Mouse (Mus musculus) embryonic facial prominence, embryonic 15.5 days (tissue): ENCODE measurements around the gene Spry1. TPM values are rescaled to one million over a fixed set of nuclear protein-coding genes. Genes with fewer than 3 reads are reported as not detected.

ENCODE experiments used
- ATAC-seq: fragments of 200-750 bp; cut with Nextera tagmentation; 2 replicates; pipeline ENCODE4 v1.8.0; 2017; ENCODE audit warnings: low read depth, moderate TSS enrichment; ENCODE audit not compliant: insufficient number of reproducible peaks, low FRiP score, low TSS enrichment
- H3K27ac ChIP-seq: fragments of 300-500 bp; sonication (generic); replicated peaks from 2 replicates; pipeline ENCODE4 v1.5.1; 2015; ENCODE audit warnings: mild to moderate bottlenecking, inconsistent platforms
- H3K27me3 ChIP-seq: fragments of 300-500 bp; sonication (generic); 2 replicates; pipeline ENCODE4 v1.6.1; 2015; ENCODE audit warnings: inconsistent platforms
- H3K36me3 ChIP-seq: fragments of 300-500 bp; sonication (generic); 2 replicates; pipeline ENCODE4 v1.6.1; 2015; ENCODE audit warnings: mild to moderate bottlenecking, inconsistent platforms
- H3K4me1 ChIP-seq: fragments of 300-500 bp; sonication (generic); 2 replicates; pipeline ENCODE4 v1.6.1; 2015; ENCODE audit warnings: inconsistent platforms
- H3K4me2 ChIP-seq: fragments of 300-500 bp; sonication (generic); replicated peaks from 2 replicates; pipeline ENCODE4 v1.6.1; 2015; ENCODE audit warnings: mild to moderate bottlenecking, inconsistent platforms
- H3K4me3 ChIP-seq: fragments of 300-500 bp; sonication (generic); replicated peaks from 2 replicates; pipeline ENCODE4 v1.5.1; 2015; ENCODE audit warnings: mild to moderate bottlenecking, inconsistent platforms
- H3K9ac ChIP-seq: fragments of 300-500 bp; sonication (generic); 2 replicates; pipeline ENCODE4 v1.6.1; 2015; ENCODE audit warnings: inconsistent platforms
- H3K9me3 ChIP-seq: fragments of 300-500 bp; sonication (generic); replicated peaks from 2 replicates; pipeline ENCODE4 v1.6.1; 2016; ENCODE audit warnings: inconsistent platforms
- WGBS: fragments of 180-500 bp; shearing (Covaris S2); methylation state at CpG from one replicate; pipeline ENCODE4 v1.1.7; 2015; 5-methylcytosine and 5-hydroxymethylcytosine counted together
- polyA plus RNA-seq: library from polyadenylated mRNA; unstranded; fragments of >200 nt; fragmentation: Nextera tagmentation; extraction: Ambion mirVana; gene quantifications from 2 replicates; pipeline ENCODE4 v1.2.1, GENCODE M21; 2015

Gene Spry1
- polyA plus RNA-seq, 1 experiment from 2014 or later, result 17.0 TPM

GRCm38 (mm10) chr3:37672266-37673040 is 32.7 kb downstream of the Spry1 start:
- Histone ChIP-seq H3K4me2 (no peak overlapping the region), H3K9ac (no peak overlapping the region), H3K36me3 (no peaks in the 10 kb centered on the region), H3K27me3 (0 out of 2 replicates have a peak, but pooled peaks cover 6% of the 10 kb centered on the region), H3K4me1 (peaks cover 9% of the 10 kb centered on the region; the same call in 1 of the 2 replicates), H3K4me3 (no peak overlapping the region), H3K27ac (no peak overlapping the region), H3K9me3 (peaks cover 13% of the 10 kb centered on the region)
- no peak for ATAC-seq
- 30% methylated on average over 15 of the region's 15 CpGs for WGBS

GRCm38 (mm10) chr3:37673513-37674261 is 33.9 kb downstream of the Spry1 start:
- WGBS, result 56% methylated on average over 13 of the region's 13 CpGs
- Histone ChIP-seq H3K27ac (no peak overlapping the region), H3K4me2 (no peak overlapping the region), H3K27me3 (0 out of 2 replicates have a peak, but pooled peaks cover 6% of the 10 kb centered on the region), H3K9me3 (peaks cover 8% of the 10 kb centered on the region), H3K4me3 (no peak overlapping the region), H3K36me3 (no peaks in the 10 kb centered on the region), H3K9ac (no peak overlapping the region), H3K4me1 (peaks cover 9% of the 10 kb centered on the region; the same call in 1 of the 2 replicates)
- no peak for ATAC-seq

- peaks cover 9% of the 10 kb centered on the region; the same call in 1 of the 2 replicates for H3K4me1 ChIP-seq
- no peaks in the 10 kb centered on the region for H3K36me3 ChIP-seq
- H3K27me3 ChIP-seq, result 0 out of 2 replicates have a peak, but pooled peaks cover 6% of the 10 kb centered on the region
- no peak overlapping the region for H3K27ac ChIP-seq
- no peak overlapping the region for H3K9ac ChIP-seq
- ATAC-seq, result no peak
- H3K4me2 ChIP-seq, result no peak overlapping the region
- no peak overlapping the region for H3K4me3 ChIP-seq
- WGBS, result 77% methylated on average over 11 of the region's 11 CpGs
- H3K9me3 ChIP-seq, result no peaks in the 10 kb centered on the region
Measured at GRCm38 (mm10) chr3:37675056-37675525, 35.3 kb downstream of the Spry1 start.

- no peak overlapping the region for H3K27ac ChIP-seq
- H3K9ac ChIP-seq, result no peak overlapping the region
- H3K4me3 ChIP-seq, result no peak overlapping the region
- no peaks in the 10 kb centered on the region for H3K36me3 ChIP-seq
- peaks cover 9% of the 10 kb centered on the region; the same call in 1 of the 2 replicates for H3K4me1 ChIP-seq
- no peaks in the 10 kb centered on the region for H3K9me3 ChIP-seq
- WGBS, result 81% methylated on average over 8 of the region's 8 CpGs
- H3K27me3 ChIP-seq, result 0 out of 2 replicates have a peak, but pooled peaks cover 6% of the 10 kb centered on the region
- no peak overlapping the region for H3K4me2 ChIP-seq
- no peak for ATAC-seq
Measured at GRCm38 (mm10) chr3:37676291-37676690, 36.5 kb downstream of the Spry1 start.

GRCm38 (mm10) chr3:37686219-37686618 is 46.5 kb downstream of the Spry1 start:
- Histone ChIP-seq H3K9me3 (no peaks in the 10 kb centered on the region), H3K4me2 (no peak overlapping the region), H3K4me1 (peaks cover 16% of the 10 kb centered on the region), H3K9ac (no peak overlapping the region), H3K27me3 (no peaks in the 10 kb centered on the region), H3K27ac (no peak overlapping the region), H3K4me3 (no peak overlapping the region), H3K36me3 (no peaks in the 10 kb centered on the region)
- 52% methylated on average over 7 of the region's 7 CpGs for WGBS
- no peak for ATAC-seq

- Histone ChIP-seq H3K27ac (peak overlapping the region; percentile 52; the same call in 1 of the 2 replicates), H3K36me3 (no peaks in the 10 kb centered on the region), H3K9ac (no peak overlapping the region), H3K4me3 (peak overlapping the region; percentile 33), H3K4me2 (peak overlapping the region; percentile 61), H3K27me3 (no peaks in the 10 kb centered on the region), H3K4me1 (peaks cover 16% of the 10 kb centered on the region), H3K9me3 (no peaks in the 10 kb centered on the region)
- 22% methylated on average over 6 of the region's 6 CpGs for WGBS
- no peak for ATAC-seq
Measured at GRCm38 (mm10) chr3:37686751-37687150, 47.0 kb downstream of the Spry1 start.

- peak overlapping the region; percentile 61 for H3K4me2 ChIP-seq
- H3K27ac ChIP-seq, result peak overlapping the region; percentile 52
- H3K9ac ChIP-seq, result no peak overlapping the region
- WGBS, result 16% methylated on average over 28 of the region's 28 CpGs
- no peaks in the 10 kb centered on the region for H3K36me3 ChIP-seq
- peaks cover 16% of the 10 kb centered on the region for H3K4me1 ChIP-seq
- peak overlapping the region; percentile 33 for H3K4me3 ChIP-seq
- H3K9me3 ChIP-seq, result no peaks in the 10 kb centered on the region
- H3K27me3 ChIP-seq, result no peaks in the 10 kb centered on the region
- peak; percentile 60 for ATAC-seq
Measured at GRCm38 (mm10) chr3:37687158-37687980, 47.6 kb downstream of the Spry1 start.

GRCm38 (mm10) chr3:37692945-37693344 is 53.2 kb downstream of the Spry1 start:
- no peak for ATAC-seq
- Histone ChIP-seq H3K27ac (no peak overlapping the region), H3K4me2 (no peak overlapping the region), H3K4me3 (no peak overlapping the region), H3K9me3 (no peaks in the 10 kb centered on the region), H3K9ac (no peak overlapping the region), H3K36me3 (no peaks in the 10 kb centered on the region), H3K4me1 (0 out of 2 replicates have a peak, but pooled peaks cover 4% of the 10 kb centered on the region), H3K27me3 (no peaks in the 10 kb centered on the region)
- WGBS, result 73% methylated on average over 4 of the region's 4 CpGs

GRCm38 (mm10) chr3:37693552-37693951 is 53.8 kb downstream of the Spry1 start:
- no peak for ATAC-seq
- Histone ChIP-seq H3K27ac (no peak overlapping the region), H3K9ac (no peak overlapping the region), H3K36me3 (no peaks in the 10 kb centered on the region), H3K27me3 (no peaks in the 10 kb centered on the region), H3K9me3 (no peaks in the 10 kb centered on the region), H3K4me3 (no peak overlapping the region), H3K4me2 (no peak overlapping the region), H3K4me1 (0 out of 2 replicates have a peak, but pooled peaks cover 4% of the 10 kb centered on the region)
- 72% methylated on average over 8 of the region's 8 CpGs for WGBS
